Mouse (Mus musculus) kidney, adult 2 months (tissue): ENCODE data around the gene Rps12.

Source experiments
- CTCF ChIP-seq: fragments of 200-500 bp; conservative IDR thresholded peaks from 2 replicates; pipeline ENCODE4 v1.5.1; 2011; ENCODE audit warnings: low read depth, mild to moderate bottlenecking, control low read depth, low read length, moderate library complexity, mixed read lengths; ENCODE audit not compliant: insufficient read depth, insufficient read length
- POLR2A ChIP-seq: fragments of 200-500 bp; IDR thresholded peaks from one replicate; pipeline ENCODE4 v1.6.1; 2011; ENCODE audit warnings: low read depth, low read length, control low read depth

GRCm38 (mm10) chr10:23754166-23754565 lies 32.9 kb downstream of the Rps12 start:
- TF ChIP-seq CTCF (no peak), POLR2A (no peak)
